ENCODE assay signal across 7 mouse cellular contexts in genomic region chrX:52087726-52088348, GRCm38 (mm10).
DNase-seq lines count a peak whose midpoint lies in the region; ATAC-seq and TF ChIP-seq lines count a peak whose summit lies in the region.

No protein-coding gene starts in this region.

- no peaks in the 10 kb centered on the region for H3K9me3 ChIP-seq in kidney, embryonic 15.5 days (replicated peaks)

- no peak overlapping the region for H3K9ac ChIP-seq in kidney, embryonic 15.5 days

- TF ChIP-seq POLR2A in kidney, adult 2 months (IDR thresholded peaks at IDR 0.05; ENCODE audit: low read depth, low read length): no peak
- TF ChIP-seq POLR2A in lung, adult 2 months (IDR thresholded peaks at IDR 0.05; ENCODE audit: borderline replicate concordance, extremely low read depth, low read depth, low read length): no peak

- 26% methylated on average over 7 of the region's 7 CpGs for WGBS in kidney, adult 2 months
- WGBS in kidney, embryonic 15.5 days: 47% methylated on average over 7 of the region's 7 CpGs
- 46% methylated on average over 7 of the region's 7 CpGs for WGBS in lung, adult 2 months

- H3K4me1 ChIP-seq in kidney, adult 2 months (ENCODE audit: control insufficient read depth, insufficient read depth, low read length): no peaks in the 10 kb centered on the region; the same call in 1 of the 2 replicates
- no peaks in the 10 kb centered on the region for H3K4me1 ChIP-seq in kidney, embryonic 15.5 days
- no peaks in the 10 kb centered on the region for H3K4me1 ChIP-seq in lung, adult 2 months (ENCODE audit: control insufficient read depth, insufficient read depth, low read length)

- TF ChIP-seq CTCF in kidney, adult 2 months (conservative IDR thresholded peaks at IDR 0.05; ENCODE audit: insufficient read depth, insufficient read length, low read depth, low read length): peak; percentile 42; the same call in 1 of the 2 replicates
- no peak for TF ChIP-seq CTCF in lung, adult 2 months (IDR thresholded peaks at IDR 0.05; ENCODE audit: insufficient read depth, low read length)

- no peak overlapping the region for H3K4me2 ChIP-seq in kidney, embryonic 15.5 days

- H3K27me3 ChIP-seq in kidney, adult 2 months (replicated peaks; ENCODE audit: control insufficient read depth, insufficient read depth, low read length): no peaks in the 10 kb centered on the region
- peaks cover 13% of the 10 kb centered on the region; the same call in 1 of the 2 replicates for H3K27me3 ChIP-seq in kidney, embryonic 15.5 days

- no peak overlapping the region for H3K4me3 ChIP-seq in kidney, adult 2 months (ENCODE audit: insufficient read depth, low read depth, low read length)
- no peak overlapping the region for H3K4me3 ChIP-seq in kidney, embryonic 15.5 days (replicated peaks)
- H3K4me3 ChIP-seq in lung, adult 2 months (replicated peaks; ENCODE audit: extremely low read depth, low read depth, low read length): no peak overlapping the region

- H3K36me3 ChIP-seq in kidney, adult 2 months (ENCODE audit: control insufficient read depth, insufficient read depth, low read length): no peaks in the 10 kb centered on the region
- no peaks in the 10 kb centered on the region for H3K36me3 ChIP-seq in kidney, embryonic 15.5 days

- no peak for ATAC-seq in kidney, embryonic 15.5 days (replicated peaks; ENCODE audit: low FRiP score)
- ATAC-seq in erythroblast, adult 5-6 weeks (replicated peaks; ENCODE audit: low FRiP score, poor library complexity, severe bottlenecking): peak; percentile 73
- no peak for ATAC-seq in inflammation-experienced regulatory T-cells, adult 6 months

- DNase-seq in kidney, adult 2 months: peak; percentile 57
- DNase-seq in adipocyte (ENCODE audit: low spot score): peak; percentile 12
- peak; percentile 54 for DNase-seq in kidney, postnatal 10 days
- peak; percentile 2 for DNase-seq in lung, adult 2 months

- H3K27ac ChIP-seq in kidney, adult 2 months (ENCODE audit: insufficient read depth, low read depth, low read length): no peak overlapping the region
- H3K27ac ChIP-seq in kidney, embryonic 15.5 days: no peak overlapping the region

Comparison
In these comparisons a context has a peak if more than half of its experiments do, and no peak if none do; other contexts are left out.
1. DNase-seq: peak in every context shown above with its lines; median percentile 57 in kidney, adult 2 months; 54 in kidney, postnatal 10 days; 12 in adipocyte; 2 in lung, adult 2 months.